Mouse (Mus musculus) heart, postnatal 0 days (tissue): Measurements from ENCODE around the gene Ccni.

Experiments used
- CTCF ChIP-seq: IDR thresholded peaks from 2 replicates; pipeline ENCODE4 v1.5.1; 2016; ENCODE audit warnings: antibody characterized with exemption, control low read depth, low read depth
- EP300 ChIP-seq: IDR thresholded peaks from 2 replicates; pipeline ENCODE4 v1.6.1; 2016; ENCODE audit warnings: antibody characterized with exemption, low read depth

DNA sequence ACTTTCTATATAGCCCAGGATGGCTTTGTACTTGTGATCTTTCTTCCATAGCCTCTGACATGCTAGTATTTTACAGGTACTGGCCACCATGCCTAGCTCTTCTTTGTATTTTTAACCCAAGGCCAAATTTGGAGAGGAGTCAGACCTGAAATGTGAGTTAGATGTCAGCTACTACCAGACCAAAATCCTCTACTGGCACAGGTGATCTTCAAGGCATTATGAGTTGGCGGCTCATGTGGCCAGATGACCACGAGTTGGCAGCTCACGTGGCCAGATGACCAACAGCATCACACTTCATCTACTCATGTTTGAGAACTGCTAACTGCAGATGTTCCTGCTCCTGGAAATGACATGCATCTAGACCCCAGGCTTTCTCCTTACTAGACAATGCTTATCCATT, 12.1 kb upstream of the Ccni start:
- TF ChIP-seq CTCF = no peak
- no peak for TF ChIP-seq EP300
